Mouse (Mus musculus) granulocyte monocyte progenitor cell, adult 5-6 weeks (primary cell): Measurements from ENCODE around the gene Ublcp1. TPM values are rescaled to one million over a fixed set of nuclear protein-coding genes. Genes with fewer than 3 reads are reported as not detected.
"Not testable (repeated sequence)": the region's sequence is repeated elsewhere in the genome, so short reads cannot be mapped to it uniquely, and the experiment has no call there.

Experiments used
- ATAC-seq: replicated peaks from 2 replicates; pipeline ENCODE4 v1.8.0; 2016; ENCODE audit warnings: mild to moderate bottlenecking, moderate TSS enrichment, inconsistent platforms; ENCODE audit not compliant: poor library complexity, severe bottlenecking
- total RNA-seq, 2 experiments: library from RNA; stranded (forward) in 1 of 2; stranded (reverse) in 1 of 2; fragments of 200-712, 200-1000 nt in 1 of 2; fragments of >200 nt in 1 of 2; fragmentation: Nextera tagmentation in 1 of 2; gene quantifications; 2 replicates each; pipeline ENCODE4 v1.2.3; 2014 to 2017

The Ublcp1 gene
- total RNA-seq, 2 experiments from 2014 or later: 8.4 to 12.6 TPM

DNA sequence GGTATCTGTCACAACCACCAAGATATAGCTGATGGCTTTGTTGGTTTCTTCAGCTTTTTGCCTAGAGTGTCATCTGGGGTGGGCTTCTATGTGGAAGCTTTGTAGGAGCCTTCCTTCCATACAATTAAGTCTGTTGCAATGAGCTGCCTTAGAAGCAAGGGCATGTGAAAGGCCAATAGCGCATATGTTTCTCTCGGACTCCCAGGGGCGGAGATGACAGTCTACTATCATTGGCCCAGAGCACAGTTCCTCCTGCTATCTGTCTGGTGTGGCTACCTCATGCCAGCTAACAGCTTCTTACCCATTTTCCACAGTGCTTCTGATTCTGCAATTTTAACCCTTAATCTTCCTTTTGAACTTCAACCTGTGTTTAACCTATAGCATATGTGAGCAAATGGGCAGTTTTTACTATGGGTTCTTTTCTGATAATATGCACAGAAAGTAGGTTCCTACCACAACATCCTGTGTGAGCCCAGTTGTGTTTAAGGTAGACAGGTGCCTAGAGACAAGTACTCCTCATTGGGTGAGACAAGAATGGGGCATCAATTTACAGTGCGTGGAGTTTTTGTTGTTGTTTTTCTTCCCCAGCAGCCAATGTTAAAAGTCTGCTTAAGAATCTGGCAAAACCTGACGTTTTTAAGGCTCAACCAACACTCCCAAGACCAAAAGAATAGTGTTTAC is 24.5 kb upstream of the Ublcp1 start:
- no peak for ATAC-seq

DNA sequence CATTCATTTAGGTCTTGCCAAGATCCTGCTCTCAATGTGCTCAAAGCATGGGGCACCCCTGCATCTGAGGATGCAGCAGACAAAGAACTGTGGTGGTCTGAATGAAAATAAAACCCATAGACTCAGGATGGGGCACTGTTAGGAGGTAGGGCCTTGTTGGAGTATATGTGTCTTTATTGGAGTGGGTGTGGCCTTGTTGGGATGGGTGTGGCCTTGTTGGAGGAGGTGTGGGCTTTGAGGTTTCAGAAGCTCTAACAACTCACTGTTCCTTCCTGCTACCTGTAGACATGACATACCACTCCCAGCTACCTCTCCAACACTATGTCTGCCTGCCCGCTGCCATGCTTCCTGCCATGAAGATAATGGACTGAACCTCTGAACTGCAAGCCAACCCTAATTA is 18.8 kb upstream of the Ublcp1 start:
- no peak for ATAC-seq

DNA sequence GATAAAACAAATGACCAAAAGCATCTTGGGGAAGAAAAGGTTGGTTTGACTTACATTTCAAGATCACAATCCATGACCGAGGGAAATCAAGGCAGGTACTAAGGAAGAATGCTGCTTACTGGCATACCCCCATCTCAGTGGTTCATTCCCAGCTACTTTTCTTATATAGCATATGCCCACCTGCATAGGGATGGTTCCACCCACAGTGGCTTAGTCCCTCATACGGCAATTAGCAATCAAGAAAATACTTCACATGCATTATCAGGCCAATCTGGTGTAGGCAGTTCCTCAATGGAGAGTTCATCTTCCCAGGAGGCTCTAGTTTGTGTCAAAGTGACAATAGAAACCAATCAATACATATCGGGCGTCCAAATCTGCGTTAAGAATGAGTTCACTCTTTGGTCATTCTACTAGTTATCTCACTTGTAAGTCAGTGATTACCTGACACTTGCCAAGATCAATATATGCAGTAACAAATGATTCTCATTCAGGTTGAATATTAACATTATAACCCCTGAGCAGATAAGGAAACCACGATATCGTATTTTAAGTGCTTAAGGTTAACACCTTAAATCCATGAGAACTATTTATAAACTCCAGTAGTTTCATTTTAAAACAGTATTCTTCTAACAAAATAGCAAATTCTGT is 14.9 kb upstream of the Ublcp1 start:
- ATAC-seq: no peak

DNA sequence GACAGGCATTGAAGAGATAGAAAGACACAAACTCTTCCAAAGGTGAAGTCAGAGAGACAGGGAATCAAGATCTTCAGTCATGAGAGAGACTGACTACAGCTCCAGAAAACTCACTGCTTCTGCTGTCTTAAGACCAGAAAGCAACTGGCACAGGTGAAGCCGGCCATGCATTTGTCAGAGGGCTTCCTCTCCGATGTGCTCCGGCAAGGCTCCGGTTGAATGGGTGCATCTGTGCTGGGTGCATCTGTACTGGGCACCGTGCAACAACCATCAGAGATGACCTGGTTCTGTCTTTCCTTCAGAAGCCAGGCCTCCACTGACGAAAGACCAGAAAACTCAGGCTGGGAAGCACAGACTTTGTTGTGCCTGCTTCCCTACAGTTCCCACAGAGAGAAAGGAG is 9.9 kb upstream of the Ublcp1 start:
- ATAC-seq: no peak

DNA sequence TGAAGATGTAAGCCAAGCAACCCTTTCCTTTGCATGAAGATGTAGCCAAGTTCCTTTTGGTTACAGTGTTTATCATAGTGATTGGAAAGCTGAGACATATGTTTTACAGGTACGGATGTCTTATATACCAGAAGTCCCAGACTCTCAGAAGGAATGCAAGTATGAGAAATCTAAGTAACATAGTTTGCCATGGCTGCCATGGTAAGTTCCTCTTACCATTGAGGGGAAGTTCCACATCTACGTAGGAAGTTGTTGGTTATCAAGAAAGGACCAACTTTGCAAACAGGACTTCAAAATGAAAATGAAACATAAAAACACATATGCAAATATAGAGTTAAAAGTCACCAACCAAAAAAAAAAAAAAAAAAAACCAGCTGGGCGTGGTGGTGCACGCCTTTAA is 8.1 kb upstream of the Ublcp1 start:
- ATAC-seq: no peak; the same call in 1 of the 2 replicates

DNA sequence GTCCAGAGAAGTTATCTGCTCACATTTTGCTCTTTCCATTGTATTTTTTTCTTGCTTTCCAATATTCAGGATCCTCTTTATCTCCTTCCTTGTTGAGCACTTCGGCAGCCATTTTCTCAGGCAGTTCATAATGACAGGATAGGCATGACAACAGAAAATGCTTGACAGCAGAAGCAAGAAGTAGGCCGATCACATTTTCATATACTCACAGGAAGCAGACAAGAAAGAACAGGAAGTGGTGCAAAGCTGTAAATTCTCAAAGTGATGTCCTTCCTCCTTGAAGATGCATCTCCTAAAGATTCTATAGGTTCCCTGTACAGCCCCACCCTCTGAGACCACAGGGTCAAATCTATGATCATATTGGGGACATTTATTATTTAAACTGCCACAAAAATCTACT is 6.1 kb upstream of the Ublcp1 start:
- ATAC-seq: peak; percentile 72

DNA sequence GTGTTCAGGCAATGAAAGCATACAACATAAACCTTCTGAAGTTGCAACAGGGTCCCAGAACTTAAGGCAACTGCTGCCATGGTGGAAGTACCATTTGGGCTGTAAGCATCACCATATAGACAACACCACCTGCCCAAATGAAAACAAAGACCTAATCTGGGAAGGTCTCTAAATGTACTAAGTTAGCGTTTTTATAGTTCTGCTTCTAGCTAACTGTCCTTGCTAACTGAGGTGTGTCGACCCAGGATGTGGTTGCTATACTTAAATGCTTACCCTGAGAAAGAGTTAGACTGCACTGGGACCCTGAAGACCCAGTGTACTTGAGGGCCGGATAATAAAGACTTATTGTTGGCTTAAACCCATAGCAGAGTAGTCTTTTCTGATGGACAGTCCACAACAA is 5.2 kb upstream of the Ublcp1 start:
- no peak for ATAC-seq

DNA sequence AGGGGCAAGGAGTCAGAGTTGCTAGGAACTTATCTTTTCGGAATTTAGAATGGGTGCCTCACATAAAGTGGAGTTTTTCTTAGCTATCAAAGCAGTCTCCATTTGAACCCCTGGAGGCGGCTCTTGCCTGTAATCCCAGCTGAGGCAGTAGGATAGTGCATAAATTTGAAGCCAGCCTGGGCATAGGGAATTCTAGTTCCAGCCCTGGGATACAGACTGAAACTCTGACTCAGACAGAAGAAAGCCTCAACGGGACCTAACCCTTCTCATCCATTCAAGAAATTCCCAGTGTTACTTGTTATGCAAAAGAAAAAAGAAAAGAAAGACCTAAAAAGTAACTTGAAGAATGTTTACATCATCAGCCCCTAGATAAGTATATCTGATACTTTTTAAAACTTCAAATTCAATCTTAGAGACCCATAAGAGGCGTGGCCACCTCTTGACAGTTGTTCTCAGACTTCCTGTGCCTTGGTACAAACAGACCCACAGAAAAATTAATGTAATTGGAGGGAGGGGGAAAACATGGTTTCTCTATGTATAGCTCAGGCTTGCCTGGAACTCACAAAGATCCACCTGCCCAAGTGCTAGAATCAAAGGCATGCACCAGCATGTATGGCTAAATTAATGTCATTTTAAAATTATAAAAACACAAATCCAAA is 1.2 kb upstream of the Ublcp1 start:
- no peak for ATAC-seq

DNA sequence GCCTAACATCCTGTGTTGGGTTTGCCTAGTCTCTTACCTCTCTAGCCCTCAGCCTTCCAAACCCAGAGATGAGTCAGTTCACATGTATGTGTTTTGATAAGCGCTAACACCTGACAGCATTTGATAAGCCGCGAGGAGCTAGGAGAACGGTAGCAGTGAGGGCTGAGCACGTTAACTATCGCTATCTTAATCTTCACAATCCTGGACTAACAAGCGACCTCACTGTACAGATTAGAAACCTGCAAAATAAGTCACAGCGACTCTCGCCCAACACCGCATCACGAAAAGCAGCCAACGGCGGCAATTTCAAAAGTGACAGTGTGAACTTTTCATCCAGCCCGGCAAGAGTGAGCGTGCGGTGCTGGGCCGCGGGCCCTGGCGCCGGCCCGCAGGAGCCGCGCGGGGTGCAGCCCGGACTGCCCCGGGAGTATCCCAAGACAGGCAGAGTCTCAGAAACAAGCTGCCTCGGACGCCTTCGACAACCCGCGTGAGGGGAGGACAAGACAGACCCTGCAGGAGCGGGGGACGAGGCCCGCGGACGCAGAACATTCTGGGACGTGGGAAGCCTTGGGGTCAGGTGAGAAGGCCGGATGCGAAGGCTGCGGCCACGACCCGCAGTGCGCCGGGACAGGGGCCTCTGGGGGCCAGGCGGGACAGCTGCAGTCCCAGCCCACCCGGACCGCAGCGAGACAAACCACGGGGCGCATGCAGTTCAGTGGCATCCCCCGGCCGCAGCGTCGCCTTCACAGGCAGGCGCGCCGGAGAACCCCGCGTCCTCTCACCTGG is 459 bp downstream of the Ublcp1 start:
- no peak; the same call in 1 of the 2 replicates for ATAC-seq

DNA sequence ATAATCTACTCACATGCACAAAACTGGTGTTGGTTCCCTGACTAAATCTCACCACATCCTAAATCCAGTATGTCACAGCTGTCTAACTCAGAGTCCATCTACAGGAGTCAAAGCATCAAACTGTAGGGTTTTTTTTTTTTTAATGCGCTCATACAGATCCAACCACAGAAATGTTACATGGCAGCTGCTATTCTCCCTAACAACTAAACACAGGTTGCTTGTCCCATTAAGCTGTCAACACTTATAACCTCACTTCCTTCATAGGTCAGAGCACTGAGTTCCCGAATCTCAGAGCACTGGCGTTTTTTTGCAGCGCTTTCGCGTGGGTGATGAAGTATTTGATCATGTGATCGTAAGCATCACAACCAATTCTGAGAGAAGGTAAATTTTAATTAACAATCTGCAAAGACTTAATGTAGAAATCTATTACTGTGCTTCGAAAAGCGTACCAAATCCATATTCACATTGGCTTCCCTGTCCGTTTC is 1.9 kb downstream of the Ublcp1 start:
- ATAC-seq: 0 out of 2 replicates have a peak, but pooled peaks have one; percentile 10

DNA sequence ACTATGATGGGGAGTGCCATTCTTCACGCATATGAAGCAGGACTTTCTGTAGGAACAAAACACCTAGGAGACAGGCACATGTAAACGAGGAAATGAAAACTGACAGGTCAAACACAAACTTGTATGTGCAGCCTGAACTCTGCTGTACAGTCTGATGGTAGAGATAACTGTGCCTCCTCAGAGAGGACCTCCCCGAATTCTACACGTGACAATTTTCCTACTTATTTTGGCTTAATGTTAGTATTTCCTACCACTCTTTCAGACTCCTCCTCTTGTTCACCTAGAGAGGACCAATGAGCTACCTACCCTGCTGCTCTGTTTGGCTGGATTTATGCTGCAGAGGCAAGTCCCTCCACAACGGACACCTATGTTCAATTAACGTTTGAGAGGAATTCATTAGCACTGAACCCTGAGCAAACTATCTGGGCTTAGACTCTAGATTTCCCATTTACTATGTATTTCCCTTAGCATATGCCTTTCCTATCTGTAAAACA is 3.3 kb downstream of the Ublcp1 start:
- ATAC-seq: no peak

DNA sequence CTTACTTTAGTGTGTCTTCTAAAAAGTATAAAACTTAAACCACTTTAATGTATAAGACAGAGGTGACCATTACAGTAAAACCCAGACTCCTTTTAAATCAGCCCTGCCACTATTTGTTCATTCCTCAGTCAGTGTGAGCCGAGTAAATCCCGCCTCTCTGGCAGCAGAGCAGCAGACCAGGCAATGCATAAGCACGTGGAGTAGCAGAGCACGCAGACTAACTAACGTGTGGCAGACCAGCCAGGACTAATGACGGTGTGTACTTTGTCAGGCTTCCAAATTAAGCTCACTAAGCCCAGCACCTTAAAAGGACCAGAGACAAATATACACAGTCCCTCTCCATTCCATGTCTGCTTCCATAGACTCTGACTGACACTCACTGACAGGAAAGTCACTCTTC is 8.8 kb downstream of the Ublcp1 start:
- no peak for ATAC-seq

DNA sequence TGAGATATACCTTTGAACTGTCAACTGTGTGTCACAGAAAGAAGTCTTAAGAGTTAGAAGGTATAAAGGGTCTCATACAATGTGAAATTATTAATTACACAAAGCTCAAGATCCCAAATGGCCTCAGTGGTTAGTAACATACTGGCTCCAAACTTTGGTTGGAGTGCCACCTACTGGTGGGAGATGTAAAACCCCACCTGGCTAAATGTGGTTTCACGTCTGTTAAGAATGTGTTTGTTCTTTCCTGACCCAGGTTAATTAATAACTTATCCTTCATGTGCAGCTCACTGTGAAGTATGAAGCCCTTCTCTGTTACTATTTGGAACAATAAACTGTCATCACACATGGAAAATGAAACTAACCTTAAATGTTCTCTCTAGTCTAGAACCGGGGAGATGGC is 16.9 kb downstream of the Ublcp1 start:
- ATAC-seq: peak; percentile 82

DNA sequence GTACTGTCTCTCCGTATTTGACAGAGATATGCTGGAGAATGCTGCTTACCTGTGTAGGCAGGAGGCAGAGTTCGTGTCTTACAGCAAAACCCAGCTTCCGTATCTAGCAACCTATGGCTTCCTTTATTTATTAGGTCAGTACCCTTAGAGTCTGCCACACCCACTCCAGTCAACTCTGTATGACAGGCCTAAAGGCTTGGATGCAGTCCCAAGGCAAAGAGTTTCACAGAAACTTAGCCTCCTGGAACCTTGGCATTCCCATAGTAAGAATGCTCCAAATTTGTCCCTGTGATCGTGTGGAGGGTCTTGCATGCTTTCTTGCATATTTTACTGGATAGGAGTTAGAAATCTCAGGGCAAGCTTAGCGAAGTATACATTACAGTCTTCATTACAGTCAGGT is 18.3 kb downstream of the Ublcp1 start:
- not testable (repeated sequence) for ATAC-seq

DNA sequence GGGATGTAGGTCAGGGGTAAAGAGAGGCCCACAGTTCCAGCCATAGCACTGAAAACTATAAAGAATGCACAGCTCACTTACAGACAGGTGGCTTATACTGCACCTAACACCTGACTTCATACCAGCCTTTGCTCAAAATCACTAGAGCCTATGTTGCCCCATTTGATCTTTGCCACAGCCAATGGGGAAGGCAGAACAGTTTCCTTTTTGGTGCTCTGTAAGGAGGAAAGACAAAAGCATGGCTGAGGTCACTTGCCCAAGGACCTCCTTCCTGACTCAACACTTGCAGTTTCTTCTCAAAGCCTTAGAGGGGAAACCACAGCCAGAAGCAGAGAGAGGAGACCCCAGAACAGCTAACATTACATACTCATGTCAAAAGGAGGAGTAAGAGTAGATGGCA is 19.3 kb downstream of the Ublcp1 start:
- peak; percentile 33; the same call in 1 of the 2 replicates for ATAC-seq

DNA sequence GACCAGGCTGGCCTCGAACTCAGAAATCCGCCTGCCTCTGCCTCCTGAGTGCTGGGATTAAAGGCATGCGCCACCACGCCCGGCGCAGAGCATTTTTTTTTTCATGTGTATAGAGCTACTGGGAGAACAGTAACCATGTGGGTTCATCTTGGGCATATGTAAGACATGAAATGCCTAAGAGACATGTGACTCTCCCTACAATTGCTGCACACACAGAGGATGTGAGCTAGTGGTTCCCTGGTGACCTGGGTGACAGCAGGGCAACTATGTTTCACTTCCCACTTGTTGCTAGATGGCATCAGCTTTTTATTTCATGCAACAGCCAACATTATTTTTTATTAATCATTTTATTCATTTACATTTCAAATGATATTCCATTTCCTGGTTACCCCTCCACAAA is 32.5 kb downstream of the Ublcp1 start:
- peak; percentile 100 for ATAC-seq

DNA sequence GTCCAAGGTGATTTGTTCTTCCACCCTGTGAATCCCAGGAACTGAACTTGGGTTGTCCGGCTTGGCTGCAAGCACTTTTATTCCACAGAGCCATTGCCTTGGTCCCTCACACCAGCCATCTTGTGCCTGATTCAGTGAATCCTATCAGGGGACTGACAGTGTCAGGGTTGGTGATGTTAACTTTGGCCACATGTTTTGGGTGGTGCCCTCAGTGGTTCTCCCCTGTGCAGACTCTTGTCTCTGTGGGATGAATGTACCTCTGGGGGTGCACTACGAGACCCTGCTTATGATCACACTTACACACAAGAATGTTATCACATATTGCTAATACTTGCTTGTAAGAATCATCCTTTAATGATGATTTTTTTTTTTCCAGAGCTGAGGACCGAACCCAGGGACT is 40.3 kb downstream of the Ublcp1 start:
- ATAC-seq: no peak

DNA sequence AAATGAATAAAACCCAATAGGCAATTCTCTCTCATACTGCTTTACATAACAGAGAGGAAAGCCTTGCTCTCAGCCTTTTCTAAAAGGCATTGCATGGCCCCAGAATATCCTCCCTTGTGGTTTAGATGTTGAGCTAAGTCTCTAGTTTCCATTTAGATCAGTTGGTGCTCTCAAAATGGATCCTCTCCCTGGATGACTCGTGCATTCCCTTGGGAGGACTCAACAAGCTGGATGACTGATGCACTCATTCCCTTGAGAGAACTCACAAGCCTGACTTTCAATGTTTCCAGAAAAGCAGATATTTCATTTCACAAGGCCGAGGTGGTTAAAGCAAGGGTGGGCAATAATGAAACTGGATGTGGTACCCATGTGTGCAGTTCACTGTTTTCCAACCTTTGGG is 42.3 kb downstream of the Ublcp1 start:
- ATAC-seq: no peak

DNA sequence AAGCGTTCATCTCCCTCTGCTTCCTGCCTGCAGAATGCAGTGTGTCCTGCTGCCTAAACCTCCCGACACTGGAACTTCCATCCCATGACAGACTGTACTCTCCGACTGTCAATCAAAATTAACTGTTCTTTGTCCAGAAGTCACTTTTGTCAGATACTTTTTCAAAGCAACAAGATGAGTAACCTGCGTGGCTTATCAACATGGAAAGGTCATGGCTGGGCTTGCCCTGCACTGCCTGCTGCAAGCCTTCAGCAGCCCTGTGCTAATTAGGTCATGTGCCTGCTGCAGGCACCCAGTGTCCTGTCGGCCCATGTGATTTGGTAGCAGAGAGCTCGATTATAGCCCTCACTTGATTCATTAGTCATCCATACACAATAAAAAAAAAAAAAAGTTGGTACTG is 44.7 kb downstream of the Ublcp1 start:
- no peak for ATAC-seq

DNA sequence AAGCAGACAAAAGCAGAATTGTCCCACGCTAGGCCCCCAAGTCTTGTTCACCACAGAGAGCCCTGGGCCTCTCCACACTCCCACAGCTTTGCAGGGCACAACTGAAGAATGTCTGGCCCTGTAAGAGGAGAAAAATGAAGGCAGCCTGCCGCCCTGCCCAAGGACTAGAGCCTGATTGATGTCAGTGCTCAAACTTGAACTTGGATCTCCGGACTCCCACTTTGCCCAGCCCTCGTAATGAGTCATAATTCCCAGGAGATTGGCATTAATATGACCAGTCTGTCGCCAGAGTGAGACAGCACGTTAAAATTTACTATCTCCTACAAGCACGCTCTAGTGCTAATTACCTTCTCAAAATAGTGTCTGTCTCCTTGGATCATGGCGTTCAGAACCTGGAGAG is 45.3 kb downstream of the Ublcp1 start:
- no peak for ATAC-seq

DNA sequence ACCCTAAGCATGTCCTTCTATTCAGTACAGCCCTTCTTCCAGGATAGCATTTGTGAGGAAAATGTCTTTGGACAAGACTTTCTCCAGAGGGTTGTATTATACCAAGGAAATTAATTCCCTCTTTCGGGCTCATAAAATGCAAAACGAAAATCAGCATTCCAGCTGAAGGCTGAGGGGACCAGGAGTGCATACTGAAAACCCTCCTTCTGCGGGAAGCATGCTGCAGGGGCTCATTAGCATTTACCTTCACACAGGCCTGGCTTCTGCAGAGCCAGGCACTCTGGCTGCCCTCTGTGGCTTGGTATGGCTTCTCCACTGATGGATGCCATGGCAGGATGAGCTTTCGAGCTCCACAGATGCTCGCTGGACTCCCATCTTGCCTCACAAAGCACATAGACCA is 46.3 kb downstream of the Ublcp1 start:
- ATAC-seq: no peak
